Mouse (Mus musculus): ENCODE measurements around the gene Sim1.

DNA sequence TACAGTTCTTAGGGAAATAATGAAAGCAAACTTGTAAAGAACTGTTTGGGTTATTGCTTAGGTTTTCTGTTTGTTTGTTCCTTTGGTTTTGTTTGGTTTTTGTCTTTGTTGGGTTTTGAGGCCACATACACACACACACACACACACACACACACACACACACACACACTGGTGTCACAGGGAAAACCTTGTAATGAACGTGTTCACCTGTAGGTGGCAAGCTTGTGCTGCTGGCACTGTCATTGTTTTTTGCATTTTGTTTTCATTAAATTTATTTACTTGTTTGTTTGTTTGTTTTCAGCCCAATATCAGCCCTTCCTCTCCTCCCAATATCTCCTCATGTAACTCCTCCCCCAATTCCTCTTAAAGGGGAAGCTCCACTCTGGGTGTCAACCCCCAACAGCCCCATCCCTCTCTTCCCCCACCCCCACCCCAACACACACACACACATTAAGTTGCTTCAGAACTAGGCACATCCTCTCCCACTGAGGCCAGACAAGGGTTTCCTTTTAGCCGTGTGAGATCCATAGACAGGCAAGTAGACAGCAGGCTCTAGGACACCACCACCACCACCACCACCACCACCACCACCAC lies 13.0 kb upstream of the Sim1 start:
- TF ChIP-seq POLR2A (IDR thresholded peaks at IDR 0.05; ENCODE audit: borderline replicate concordance, extremely low read depth, low read depth, low read length): no peak
- TF ChIP-seq CTCF (IDR thresholded peaks at IDR 0.05; ENCODE audit: insufficient read depth, low read length): peak; percentile 21; the same call in 1 of the 2 replicates
